Mouse (Mus musculus) heart, adult 2 months (tissue): ENCODE measurements around the gene Atp6v1d. TPM values are rescaled to one million over a fixed set of nuclear protein-coding genes. Genes with fewer than 3 reads are reported as not detected.

Experiments
- DNase-seq, 2 experiments: peaks; one replicate each; pipeline ENCODE4 v3.0.0; 2021
- H3K27ac ChIP-seq: fragments of 200-600 bp; 2 replicates; pipeline ENCODE4 v1.8.1; 2022
- H3K27me3 ChIP-seq: fragments of 200-500 bp; 2 replicates; pipeline ENCODE4 v1.6.1; 2012; ENCODE audit warnings: mild to moderate bottlenecking, low read length, inconsistent platforms, mixed read lengths; ENCODE audit not compliant: control insufficient read depth, insufficient read depth
- H3K36me3 ChIP-seq: fragments of 200-500 bp; 2 replicates; pipeline ENCODE4 v1.6.1; 2012; ENCODE audit warnings: low read length, inconsistent platforms; ENCODE audit not compliant: control insufficient read depth, insufficient read depth
- H3K4me1 ChIP-seq: fragments of 200-500 bp; 2 replicates; pipeline ENCODE4 v1.6.1; 2011; ENCODE audit warnings: low read length; ENCODE audit not compliant: control insufficient read depth, insufficient read depth
- H3K4me3 ChIP-seq: fragments of 200-600 bp; 2 replicates; pipeline ENCODE4 v1.8.1; 2022
- H3K79me2 ChIP-seq: fragments of 200-500 bp; replicated peaks from 2 replicates; pipeline ENCODE4 v1.6.1; 2012; ENCODE audit warnings: mild to moderate bottlenecking, inconsistent platforms, low read length, moderate library complexity, mixed read lengths; ENCODE audit not compliant: control insufficient read depth, insufficient read depth
- H3K9ac ChIP-seq: fragments of 200-500 bp; 2 replicates; pipeline ENCODE4 v1.6.1; 2012; ENCODE audit warnings: low read depth, mild to moderate bottlenecking, control low read depth, inconsistent platforms, low read length, mixed read lengths
- CTCF ChIP-seq: fragments of 200-600 bp; IDR thresholded peaks from 2 replicates; pipeline ENCODE4 v1.8.1; 2022; ENCODE audit warnings: antibody characterized with exemption, mild to moderate bottlenecking, moderate library complexity
- EP300 ChIP-seq: fragments of 200-500 bp; IDR thresholded peaks from 2 replicates; pipeline ENCODE4 v1.6.1; 2011; ENCODE audit warnings: low read depth, low read length, control low read depth; ENCODE audit not compliant: insufficient read depth
- POLR2A ChIP-seq: fragments of 200-500 bp; IDR thresholded peaks from 2 replicates; pipeline ENCODE4 v1.6.1; 2011; ENCODE audit warnings: mild to moderate bottlenecking, low read depth, low read length, control low read depth; ENCODE audit not compliant: insufficient read depth
- WGBS: fragments of 180-500 bp; shearing (Covaris S2); methylation state at CpG from one replicate; pipeline ENCODE4 v1.1.7; 2018; 5-methylcytosine and 5-hydroxymethylcytosine counted together
- intact Hi-C: fragments of 180-260 bp; cut with DNase I; formaldehyde crosslinking; loops from one replicate; pipeline ENCODE4 v1.15.1; 2025
- polyA plus RNA-seq: library from polyadenylated mRNA; depleted of rRNA; stranded (reverse); fragments of >200 nt; gene quantifications from 2 replicates; pipeline ENCODE4 v1.2.3, GENCODE M21; 2012
- total RNA-seq, 2 experiments: library from RNA; stranded (reverse); gene quantifications; 2 replicates each; pipeline ENCODE4 v1.2.3; 2021

Atp6v1d gene
- total and polyA plus RNA-seq, 3 experiments: 31.8 to 79.8 (median 72.8) TPM

- Histone ChIP-seq H3K4me3 (no peak overlapping the region), H3K4me1 (0 out of 2 replicates have a peak, but pooled peaks cover 1% of the 10 kb centered on the region), H3K36me3 (no peaks in the 10 kb centered on the region), H3K9ac (no peak overlapping the region), H3K27ac (no peak overlapping the region), H3K27me3 (peaks cover 3% of the 10 kb centered on the region; the same call in 1 of the 2 replicates), H3K79me2 (no peaks in the 10 kb centered on the region)
- no peak for DNase-seq
- intact Hi-C loops: no loop called here
- 84% methylated on average over 4 of the region's 4 CpGs for WGBS
- TF ChIP-seq EP300: no peak
- no peak for TF ChIP-seq POLR2A
- TF ChIP-seq CTCF: no peak
These were observed 41.9 kb upstream of the Atp6v1d start for GRCm38 (mm10) chr12:78903313-78903712.

- Histone ChIP-seq H3K36me3 (no peaks in the 10 kb centered on the region), H3K4me1 (no peaks in the 10 kb centered on the region), H3K9ac (no peak overlapping the region), H3K4me3 (no peak overlapping the region), H3K27ac (no peak overlapping the region), H3K79me2 (no peaks in the 10 kb centered on the region), H3K27me3 (no peaks in the 10 kb centered on the region)
- 91% methylated on average over 5 of the region's 5 CpGs for WGBS
- DNase-seq: no peak
- intact Hi-C loops: no loop called here
- TF ChIP-seq CTCF (no peak), POLR2A (no peak), EP300 (no peak)
These were observed 40.0 kb upstream of the Atp6v1d start for GRCm38 (mm10) chr12:78901467-78901866.

GRCm38 (mm10) chr12:78897861-78898260, 36.4 kb upstream of the Atp6v1d start:
- Histone ChIP-seq H3K36me3 (no peaks in the 10 kb centered on the region), H3K9ac (no peak overlapping the region), H3K4me1 (no peaks in the 10 kb centered on the region), H3K27me3 (no peaks in the 10 kb centered on the region), H3K79me2 (no peaks in the 10 kb centered on the region), H3K27ac (no peak overlapping the region), H3K4me3 (no peak overlapping the region)
- no peak for DNase-seq
- 87% methylated on average over 1 of the region's 1 CpGs for WGBS
- TF ChIP-seq EP300 (no peak), CTCF (no peak), POLR2A (no peak)
- intact Hi-C loops: no loop called here

- H3K36me3 ChIP-seq: peaks cover 3% of the 10 kb centered on the region; the same call in 1 of the 2 replicates
- DNase-seq: no peak
- H3K9ac ChIP-seq: no peak overlapping the region
- H3K79me2 ChIP-seq: no peaks in the 10 kb centered on the region
- no peak overlapping the region for H3K27ac ChIP-seq
- WGBS: 66% methylated on average over 2 of the region's 2 CpGs
- no peaks in the 10 kb centered on the region for H3K4me1 ChIP-seq
- H3K4me3 ChIP-seq: no peak overlapping the region
- intact Hi-C loops: no loop called here
- no peak for TF ChIP-seq EP300
- TF ChIP-seq CTCF: no peak
- no peak for TF ChIP-seq POLR2A
- H3K27me3 ChIP-seq: no peaks in the 10 kb centered on the region
These were observed 29.7 kb upstream of the Atp6v1d start for GRCm38 (mm10) chr12:78891149-78891548.

GRCm38 (mm10) chr12:78890062-78890461, 28.6 kb upstream of the Atp6v1d start:
- intact Hi-C loops: no loop called here
- TF ChIP-seq EP300: no peak
- no peak for TF ChIP-seq CTCF
- TF ChIP-seq POLR2A: no peak
- Histone ChIP-seq H3K9ac (no peak overlapping the region), H3K79me2 (no peaks in the 10 kb centered on the region), H3K4me3 (no peak overlapping the region), H3K36me3 (peaks cover 3% of the 10 kb centered on the region), H3K27ac (no peak overlapping the region), H3K4me1 (no peaks in the 10 kb centered on the region), H3K27me3 (no peaks in the 10 kb centered on the region)
- no peak for DNase-seq
- WGBS: 34% methylated on average over 1 of the region's 1 CpGs

GRCm38 (mm10) chr12:78874581-78874980, 13.1 kb upstream of the Atp6v1d start:
- H3K9ac ChIP-seq: no peak overlapping the region
- intact Hi-C loops: no loop called here
- no peaks in the 10 kb centered on the region; the same call in 1 of the 2 replicates for H3K4me1 ChIP-seq
- H3K79me2 ChIP-seq: no peaks in the 10 kb centered on the region; the same call in 1 of the 2 replicates
- DNase-seq: no peak
- H3K4me3 ChIP-seq: no peak overlapping the region
- H3K27ac ChIP-seq: no peak overlapping the region
- no peak for TF ChIP-seq POLR2A
- TF ChIP-seq EP300: no peak
- no peak for TF ChIP-seq CTCF
- 96% methylated on average over 3 of the region's 3 CpGs for WGBS
- H3K27me3 ChIP-seq: no peaks in the 10 kb centered on the region
- H3K36me3 ChIP-seq: peaks cover 7% of the 10 kb centered on the region
